Mouse (Mus musculus) frontal cortex, postnatal 25 days (tissue): ENCODE measurements around the gene Ift122.
"Not testable (repeated sequence)": the region's sequence is repeated elsewhere in the genome, so short reads cannot be mapped to it uniquely, and the experiment has no call there.

Source experiments
- DNase-seq, 2 experiments: peaks; one replicate each; pipeline ENCODE4 v3.0.0; 2022; ENCODE audit warnings: low spot score in 2 of 2

The Ift122 gene

DNA sequence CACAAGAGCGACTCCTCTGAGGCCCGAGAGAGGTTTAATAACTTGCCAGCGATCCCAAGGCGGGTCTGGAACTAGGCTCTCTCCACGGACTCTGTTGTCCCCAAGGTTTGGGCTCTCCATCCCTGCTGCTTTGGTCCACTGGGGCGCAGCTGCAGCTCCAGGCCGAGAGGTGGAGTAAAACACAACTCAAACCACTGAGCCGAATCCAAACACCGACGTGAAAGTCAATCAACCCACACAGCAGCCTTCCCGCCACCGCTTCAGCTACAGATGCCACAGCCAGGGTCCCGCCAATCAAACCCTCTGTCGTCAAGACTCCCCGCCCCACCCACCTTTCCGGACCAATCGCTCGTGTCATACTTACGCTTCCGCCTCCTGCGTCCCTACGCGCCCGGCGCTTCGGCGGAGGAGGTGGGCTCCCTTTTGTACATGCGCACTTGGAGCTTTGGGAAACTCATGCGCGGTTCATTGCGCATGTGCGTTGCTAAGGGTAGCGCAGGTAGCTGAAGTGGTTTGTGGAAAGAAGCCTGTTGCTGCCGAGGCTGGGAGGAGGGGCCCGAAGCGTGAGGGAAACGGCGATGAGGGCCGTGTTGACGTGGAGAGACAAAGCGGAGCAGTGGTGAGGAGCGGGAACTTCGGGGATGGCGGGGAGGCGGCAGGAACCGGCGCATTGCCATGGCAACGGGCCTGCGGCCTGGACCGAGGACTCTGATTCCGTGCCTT, at the start of gene Ift122, which contains the start of gene Mbd4:
TSS of gene Ift122 (plus strand) at position 380 of the 723 bp plus-strand sequence.
TSS of gene Mbd4 (minus strand) at position 281 of the 723 bp plus-strand sequence.
- DNase-seq: peak; percentile 93 to 97

DNA sequence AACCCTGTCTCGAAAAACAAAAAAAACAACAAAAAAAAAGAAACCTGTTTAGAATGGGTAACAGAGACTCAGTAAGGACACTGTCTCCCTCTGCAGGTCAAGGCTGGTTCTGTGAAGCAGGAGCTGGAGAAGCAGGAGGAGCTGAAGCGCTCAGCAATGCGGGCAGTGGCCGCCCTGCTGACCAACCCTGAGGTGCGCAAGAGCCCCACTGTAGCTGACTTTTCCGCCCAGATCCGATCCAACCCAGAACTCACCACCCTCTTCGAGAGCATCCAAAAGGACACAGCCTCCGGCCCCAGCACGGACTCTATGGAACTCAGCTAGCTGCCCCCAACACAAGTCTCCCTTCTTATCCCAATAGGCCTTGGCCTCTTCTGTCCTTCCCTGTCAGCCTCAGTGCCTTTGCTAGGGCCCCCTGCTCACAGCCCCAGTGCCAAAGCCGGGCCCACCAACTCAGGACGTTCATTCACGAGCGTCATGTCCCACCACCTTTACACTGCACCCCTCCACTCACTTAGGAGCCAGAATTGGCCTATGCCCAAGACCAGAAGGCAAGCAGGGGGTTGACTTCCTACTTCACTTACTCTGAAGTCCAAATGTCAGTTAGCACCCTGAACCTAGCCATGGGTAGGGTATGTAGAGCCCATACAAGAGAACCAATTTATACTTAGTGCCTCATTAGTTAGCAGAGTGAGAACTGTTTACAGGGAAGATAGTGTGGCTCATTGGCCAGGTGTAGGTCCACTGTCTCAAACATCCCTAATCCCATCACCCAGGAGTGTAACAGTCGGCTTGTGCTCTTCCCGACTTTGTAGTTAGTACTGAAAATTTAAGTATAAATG, 49.5 kb upstream of the Ift122 start:
- DNase-seq: peak; percentile 50 to 66

- no peak for DNase-seq
Observed at GRCm38 (mm10) chr6:115804432-115805192, 48.7 kb upstream of the Ift122 start.

DNA sequence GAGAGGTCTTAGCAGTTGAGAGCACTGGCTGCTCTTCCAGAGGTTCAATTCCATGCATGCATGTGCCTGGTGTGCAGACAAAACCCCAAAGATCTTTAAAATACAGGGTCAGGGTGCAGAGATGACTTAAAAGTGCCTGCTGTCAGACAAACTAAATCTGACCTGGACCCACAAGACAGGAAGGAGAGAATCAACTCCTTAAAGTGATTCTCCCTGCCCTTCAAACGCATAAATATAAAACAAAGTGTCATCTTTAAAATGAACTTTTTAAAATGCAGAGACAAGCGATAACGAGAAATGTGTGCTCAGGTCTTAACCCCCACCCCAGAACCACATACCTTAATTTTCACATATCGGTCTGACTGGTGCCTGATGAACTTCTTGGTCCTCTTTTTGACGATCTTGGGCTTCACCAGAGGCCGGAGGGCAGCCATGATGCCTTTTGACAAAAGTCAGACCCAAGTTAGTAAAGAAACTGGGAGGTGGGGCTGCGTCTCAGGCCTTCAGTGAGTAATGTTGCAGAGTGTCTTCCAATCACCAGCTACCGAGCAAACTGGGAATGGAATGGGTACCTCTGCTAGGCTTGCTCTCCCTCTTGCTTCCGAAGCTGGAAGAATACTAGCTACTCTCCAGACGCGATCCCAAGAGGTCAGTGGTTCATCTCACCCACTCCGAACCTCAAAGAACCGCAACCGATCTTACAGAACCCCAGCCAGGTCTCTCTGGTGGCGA, 45.6 kb upstream of the Ift122 start:
- DNase-seq: no peak

DNA sequence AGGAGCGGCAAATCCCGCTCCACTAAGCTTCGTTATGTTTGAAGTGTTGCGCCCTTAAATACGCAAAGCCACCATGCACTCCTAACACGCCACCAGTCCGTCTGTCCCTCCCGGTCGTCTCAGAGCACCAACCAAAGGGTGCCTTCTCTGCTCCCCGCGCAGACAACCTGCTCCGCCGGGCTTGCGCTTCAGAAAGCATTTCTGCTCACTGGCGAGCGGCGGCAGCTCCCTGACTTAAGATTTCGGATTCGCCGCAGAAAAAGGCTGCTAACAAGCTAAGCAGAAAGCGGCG, 45.1 kb upstream of the Ift122 start:
- DNase-seq: no peak

- DNase-seq: peak; percentile 69 to 79
Observed at GRCm38 (mm10) chr6:115808488-115809231, 44.6 kb upstream of the Ift122 start, which contains the start of gene Rpl32. Gene Rpl32, minus strand, starts transcription at chr6:115808747.

GRCm38 (mm10) chr6:115811606-115812005, 41.7 kb upstream of the Ift122 start:
- no peak for DNase-seq

DNA sequence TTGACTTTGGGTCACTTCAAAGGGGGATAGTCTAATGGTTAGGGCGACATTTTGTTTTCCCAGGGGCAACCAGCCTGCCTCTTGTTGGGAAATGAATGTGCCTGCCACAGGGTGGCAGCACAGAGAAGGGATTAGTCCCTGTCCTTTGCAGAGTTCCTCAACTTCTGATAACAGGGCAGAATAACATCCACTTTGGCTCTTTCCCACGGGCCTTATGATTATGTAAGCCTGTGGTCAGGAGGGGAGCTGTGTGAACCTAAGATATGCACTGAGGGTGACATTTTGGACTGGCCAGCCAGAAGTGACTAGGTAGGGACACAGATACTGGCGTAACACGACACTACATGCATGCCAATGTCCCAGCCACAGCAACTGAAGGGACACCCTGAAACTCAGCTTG, 39.2 kb upstream of the Ift122 start:
- no peak for DNase-seq

DNA sequence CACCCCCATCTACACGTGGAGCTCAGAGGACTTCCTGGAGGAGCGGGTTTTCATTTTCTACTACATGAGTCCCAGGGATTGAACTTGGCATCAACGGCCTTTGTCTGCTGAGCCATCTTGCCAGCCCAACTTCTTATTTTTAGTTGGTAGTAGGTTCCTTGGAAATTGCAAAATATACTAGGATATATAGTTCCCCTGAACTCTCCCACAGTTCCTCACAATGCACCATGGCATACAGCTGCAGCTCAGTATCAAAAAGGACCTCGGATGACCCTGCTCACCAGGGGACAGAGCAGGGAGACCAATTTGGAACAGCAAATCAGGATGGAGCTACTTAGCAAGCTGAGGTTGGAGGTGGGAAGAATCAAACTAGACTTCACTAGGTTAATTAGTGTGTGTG, 38.2 kb upstream of the Ift122 start:
- DNase-seq: no peak

DNA sequence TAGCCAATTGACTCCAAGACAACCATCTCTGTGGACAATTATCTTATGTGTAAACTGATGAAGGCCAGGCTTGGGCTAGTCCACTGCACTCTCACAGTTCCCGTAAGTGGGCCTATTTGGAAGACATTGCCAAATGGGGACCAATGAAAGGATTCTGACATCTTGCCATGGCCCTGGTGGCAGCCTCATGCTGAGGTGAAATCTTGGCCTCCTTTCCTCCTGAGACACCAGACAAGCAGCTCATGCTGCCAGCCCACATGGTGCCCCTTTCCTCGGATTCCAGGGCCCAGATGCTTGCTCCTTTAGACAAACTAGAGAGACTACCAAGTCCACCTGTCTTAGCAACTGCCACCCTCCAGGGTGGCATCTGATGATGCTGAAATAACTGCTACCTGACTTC, 35.1 kb upstream of the Ift122 start:
- DNase-seq: no peak

- no peak for DNase-seq
Observed at GRCm38 (mm10) chr6:115821216-115821993, 31.9 kb upstream of the Ift122 start.

DNA sequence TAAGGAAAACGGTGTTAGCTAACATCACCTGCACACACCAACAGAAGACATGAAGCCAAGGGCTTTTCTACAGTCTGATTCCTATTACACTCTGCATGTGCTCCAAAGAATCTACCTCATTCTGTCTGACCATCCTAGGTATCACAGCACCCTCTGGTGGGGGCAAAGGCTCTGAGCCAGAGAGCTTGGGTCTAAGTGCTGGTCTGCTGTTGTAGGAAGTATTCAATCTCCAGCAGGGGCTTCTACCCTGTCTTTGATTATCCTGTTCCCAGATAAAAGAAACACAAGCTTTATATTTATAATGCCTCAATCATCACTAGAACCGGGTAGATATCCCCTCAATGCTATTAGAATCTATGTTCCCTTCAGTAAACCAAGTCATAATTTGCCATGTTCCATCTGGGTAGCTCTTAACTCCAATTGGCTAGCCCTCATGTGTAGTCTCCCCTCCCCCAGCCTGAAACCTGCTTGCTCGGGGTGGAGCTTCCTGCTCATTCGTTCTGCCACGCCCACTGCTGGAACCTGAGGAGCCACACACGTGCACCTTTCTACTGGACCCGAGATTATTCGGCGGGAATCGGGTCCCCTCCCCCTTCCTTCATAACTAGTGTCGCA, 29.3 kb upstream of the Ift122 start:
- DNase-seq: not testable (repeated sequence)

GRCm38 (mm10) chr6:115830779-115831601, 22.3 kb upstream of the Ift122 start:
- DNase-seq: no peak

GRCm38 (mm10) chr6:115832152-115832850, 21.0 kb upstream of the Ift122 start:
- no peak for DNase-seq

- no peak for DNase-seq
Observed at GRCm38 (mm10) chr6:115833861-115834260, 19.4 kb upstream of the Ift122 start.

DNA sequence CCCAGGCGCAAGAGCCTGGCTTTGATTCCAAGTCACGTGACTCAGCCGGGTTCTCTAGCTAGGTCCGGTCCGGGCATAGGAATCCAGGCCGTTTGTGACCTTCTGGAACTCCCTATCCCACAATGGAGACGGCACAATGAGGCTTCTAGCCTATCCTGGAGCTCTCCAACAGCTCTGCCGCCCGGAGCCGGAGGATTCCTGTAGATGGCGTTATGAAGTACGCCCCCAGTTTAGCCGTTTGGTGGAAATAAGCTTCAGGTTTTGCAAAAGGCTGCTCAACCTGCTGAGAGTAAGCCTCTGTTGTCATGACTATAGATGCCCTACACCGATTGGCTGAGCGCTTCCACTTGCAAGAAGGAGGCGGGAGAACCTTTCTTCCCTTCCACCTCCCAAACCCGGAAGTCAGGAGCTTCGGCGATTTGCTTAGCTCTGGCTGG, 15.1 kb upstream of the Ift122 start, which contains the start of gene Efcab12:
TSS of gene Efcab12 (minus strand) at position 252 of the 437 bp plus-strand sequence.
- peak; percentile 40 to 47 for DNase-seq

- no peak for DNase-seq
Observed at GRCm38 (mm10) chr6:115838745-115839144, 14.5 kb upstream of the Ift122 start.

DNA sequence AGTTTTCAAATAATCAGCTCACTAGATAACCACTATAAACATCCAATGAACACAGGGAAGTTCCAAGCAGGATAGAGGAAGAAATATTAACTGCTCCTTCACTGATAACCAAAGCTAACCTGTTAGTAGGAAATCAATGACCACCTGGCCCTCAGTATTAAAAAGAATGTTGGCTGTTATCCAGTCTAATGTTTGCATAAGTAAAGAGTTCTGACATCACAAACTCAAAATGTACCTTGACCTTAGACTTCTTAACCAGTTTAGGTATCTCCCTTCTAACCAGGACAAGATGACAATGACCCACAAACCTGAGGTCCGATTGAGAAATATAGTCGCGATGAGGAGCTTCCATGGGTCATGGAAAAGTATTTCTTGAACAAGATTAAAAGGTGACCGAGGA, 8.3 kb upstream of the Ift122 start:
- no peak for DNase-seq
